ENCODE assay signal across 8 mouse cellular contexts in the genomic region with DNA sequence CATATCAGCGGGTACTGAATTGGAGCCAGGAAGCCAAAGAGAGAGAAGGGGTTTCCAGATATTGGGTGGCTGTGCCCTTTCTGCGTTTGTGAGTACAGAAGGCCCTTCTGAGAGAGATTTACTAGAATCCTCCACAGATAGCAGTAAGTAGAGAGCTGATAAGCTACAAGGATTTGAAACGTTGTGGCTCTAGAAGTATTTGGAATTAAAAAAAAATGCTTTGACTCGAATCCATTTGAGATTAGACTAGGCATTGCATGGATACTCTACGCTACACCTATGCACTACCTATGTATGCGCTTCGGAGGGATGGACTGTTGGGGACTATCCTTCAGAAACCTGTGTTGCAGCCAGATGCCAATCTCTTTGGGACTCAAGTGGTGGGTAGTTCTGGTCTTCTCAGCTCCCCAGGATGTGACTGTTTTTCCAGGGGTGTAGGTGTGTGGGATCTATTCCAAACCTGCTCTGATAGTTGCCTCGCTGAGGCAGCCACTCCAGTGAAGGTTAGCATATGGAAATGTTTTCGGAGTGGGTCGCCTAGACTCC. TPM values are rescaled to one million over a fixed set of nuclear protein-coding genes. Genes with fewer than 3 reads are reported as not detected.
A peak's percentile ranks its signal among the peaks of the same experiment; 100 is the strongest.
DNase-seq lines count a peak whose midpoint lies in the region; ATAC-seq lines count a peak whose summit lies in the region.

No protein-coding gene starts in this region.

- no peaks in the 10 kb centered on the region for H3K36me3 ChIP-seq in liver, embryonic 12.5 days

- intact Hi-C loops in left cerebral cortex, postnatal 25 days (cut with DNase I) = loop anchor here (5.0 kb wide), 2 partner anchors 509 to 719 kb away; no protein-coding TSS in a partner anchor

- no peak overlapping the region for H3K27ac ChIP-seq in liver, embryonic 12.5 days

- peaks cover 40% of the 10 kb centered on the region for H3K27me3 ChIP-seq in liver, embryonic 12.5 days (replicated peaks)

- 0 out of 2 replicates have a peak overlapping the region, but pooled peaks have one; percentile 47 for H3K4me2 ChIP-seq in liver, embryonic 12.5 days

- no peaks in the 10 kb centered on the region for H3K4me1 ChIP-seq in liver, embryonic 12.5 days

- DNase-seq in liver = no peak
- DNase-seq in frontal cortex, postnatal 25 days (ENCODE audit: low spot score in 2 of 2) = peak; percentile 18 to 19
- DNase-seq in left cerebral cortex, postnatal 25 days (ENCODE audit: low spot score in 2 of 2) = peak; percentile 45 to 79
- peak; percentile 60 to 68 for DNase-seq in right cerebral cortex, adult 2 months (ENCODE audit: low spot score in 2 of 2)
- DNase-seq in urinary bladder, adult 18-20 months (ENCODE audit: low spot score in 2 of 2) = no peak
- no peak for DNase-seq in T-cell, adult 2 months (ENCODE audit: low spot score)
- no peak for DNase-seq in spleen, postnatal 10 days (ENCODE audit: low spot score in 2 of 2)

- H3K9ac ChIP-seq in liver, embryonic 12.5 days = no peak overlapping the region

- ATAC-seq in liver, embryonic 12.5 days = no peak

- H3K9me3 ChIP-seq in liver, embryonic 12.5 days (replicated peaks) = no peaks in the 10 kb centered on the region

- 14% methylated on average over 10 of the region's 10 CpGs for WGBS in liver, embryonic 12.5 days (ENCODE audit: insufficient replicate concordance)

- H3K4me3 ChIP-seq in liver, embryonic 12.5 days = no peak overlapping the region

RNA-seq across cellular contexts. Expression of gene Edil3, which starts 1.8 kb away (rescaled TPM):
- 0.56 and 0.62 TPM in 2 replicates for polyA plus RNA-seq in liver, embryonic 12.5 days (2016; fragmentation: Nextera tagmentation; extraction: Ambion mirVana)
- 10 to 100 TPM; 85.2 to 87.7 TPM for total RNA-seq in left cerebral cortex, postnatal 25 days (2021)

Comparison
In these comparisons a context has a peak if more than half of its experiments do, and no peak if none do; other contexts are left out.
1. DNase-seq: peak in frontal cortex, postnatal 25 days (2 of 2), left cerebral cortex, postnatal 25 days (2 of 2) and right cerebral cortex, adult 2 months (2 of 2); none in liver (single experiment), urinary bladder, adult 18-20 months (0 of 2), T-cell, adult 2 months (single experiment) and spleen, postnatal 10 days (0 of 2).